Mouse (Mus musculus): Measurements from ENCODE around the gene Kcnip1.
A peak's percentile ranks its signal among the peaks of the same experiment; 100 is the strongest.

GRCm38 (mm10) chr11:33993496-33993895, 544 bp upstream of the Kcnip1 start:
- TF ChIP-seq EP300 (optimal IDR thresholded peaks at IDR 0.05) (no peak), CTCF (IDR thresholded peaks at IDR 0.05; ENCODE audit: low read depth) (peak; percentile 62)

Data from stomach, postnatal 0 days (tissue).